Mouse (Mus musculus) kidney, adult 11 months (tissue): ENCODE measurements around the gene Rab21.
A peak's percentile ranks its signal among the peaks of the same experiment; 100 is the strongest.

Experiments
- DNase-seq: peaks from one replicate; pipeline ENCODE4 v3.0.0; 2022

Gene Rab21

GRCm38 (mm10) chr10:115315473-115316171 lies at the start of gene Rab21:
Rab21 (minus strand) TSS chr10:115315594.
- DNase-seq, result peak; percentile 95

GRCm38 (mm10) chr10:115363151-115363550 lies 47.8 kb upstream of the Rab21 start:
- DNase-seq, result no peak

- DNase-seq, result no peak
Measured at GRCm38 (mm10) chr10:115362623-115362964, 47.2 kb upstream of the Rab21 start.

GRCm38 (mm10) chr10:115361840-115362622 lies 46.6 kb upstream of the Rab21 start, which contains the start of gene Tmem19:
Tmem19 (minus strand) TSS chr10:115362501.
- DNase-seq, result peak; percentile 98

GRCm38 (mm10) chr10:115359066-115359465 lies 43.7 kb upstream of the Rab21 start:
- peak; percentile 79 for DNase-seq

- DNase-seq, result peak; percentile 45
Measured at GRCm38 (mm10) chr10:115358216-115358919, 43.0 kb upstream of the Rab21 start.

GRCm38 (mm10) chr10:115356106-115356505 lies 40.7 kb upstream of the Rab21 start:
- DNase-seq, result no peak

- no peak for DNase-seq
Measured at GRCm38 (mm10) chr10:115355016-115355415, 39.6 kb upstream of the Rab21 start.

- DNase-seq, result no peak
Measured at GRCm38 (mm10) chr10:115354553-115354952, 39.2 kb upstream of the Rab21 start.

GRCm38 (mm10) chr10:115350810-115351397 lies 35.5 kb upstream of the Rab21 start:
- DNase-seq, result no peak

- DNase-seq, result peak; percentile 49
Measured at GRCm38 (mm10) chr10:115349509-115349908, 34.1 kb upstream of the Rab21 start.

GRCm38 (mm10) chr10:115349029-115349428 lies 33.6 kb upstream of the Rab21 start:
- DNase-seq, result peak; percentile 38

GRCm38 (mm10) chr10:115348131-115348530 lies 32.7 kb upstream of the Rab21 start:
- no peak for DNase-seq

- DNase-seq, result no peak
Measured at GRCm38 (mm10) chr10:115346444-115346843, 31.1 kb upstream of the Rab21 start.

GRCm38 (mm10) chr10:115342771-115343425 lies 27.5 kb upstream of the Rab21 start:
- no peak for DNase-seq

GRCm38 (mm10) chr10:115339820-115340328 lies 24.5 kb upstream of the Rab21 start:
- no peak for DNase-seq

GRCm38 (mm10) chr10:115336901-115337300 lies 21.5 kb upstream of the Rab21 start:
- DNase-seq, result no peak

- no peak for DNase-seq
Measured at GRCm38 (mm10) chr10:115333528-115333927, 18.1 kb upstream of the Rab21 start.

GRCm38 (mm10) chr10:115332997-115333396 lies 17.6 kb upstream of the Rab21 start:
- DNase-seq, result no peak

GRCm38 (mm10) chr10:115332420-115332952 lies 17.1 kb upstream of the Rab21 start:
- DNase-seq, result no peak

- no peak for DNase-seq
Measured at GRCm38 (mm10) chr10:115329010-115329530, 13.7 kb upstream of the Rab21 start.

- DNase-seq, result no peak
Measured at GRCm38 (mm10) chr10:115328514-115328913, 13.1 kb upstream of the Rab21 start.
